Mouse (Mus musculus) stomach, postnatal 0 days (tissue): ENCODE measurements around the gene Cacna1f.

Experiments used
- CTCF ChIP-seq: IDR thresholded peaks from 2 replicates; pipeline ENCODE4 v1.5.1; 2016; ENCODE audit warnings: antibody characterized with exemption, low read depth, mild to moderate bottlenecking, moderate library complexity
- EP300 ChIP-seq: optimal IDR thresholded peaks from 2 replicates; pipeline ENCODE3; 2016; ENCODE audit warnings: antibody characterized with exemption

DNA sequence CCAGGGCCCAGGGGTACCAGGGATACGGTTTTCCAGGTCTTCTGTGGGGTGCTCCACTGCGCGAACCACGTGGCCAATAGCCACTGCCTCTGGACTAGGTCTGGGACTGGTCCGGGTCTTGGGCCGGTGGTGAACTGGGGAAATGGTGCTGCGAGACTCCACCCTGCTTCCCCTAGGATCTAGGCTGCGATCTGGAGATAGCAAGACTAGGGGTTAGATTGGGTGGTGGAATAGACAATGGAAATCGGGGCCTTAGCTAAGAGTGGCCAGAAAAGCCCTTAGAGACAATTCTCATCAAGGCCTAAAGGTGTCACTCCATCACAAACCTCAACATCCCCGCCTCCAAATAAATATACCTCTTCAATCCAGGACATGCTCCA is 68.1 kb downstream of the Cacna1f start:
- TF ChIP-seq CTCF (no peak), EP300 (no peak)
